14 mouse cellular contexts compared by ENCODE assay signal in the genomic region with DNA sequence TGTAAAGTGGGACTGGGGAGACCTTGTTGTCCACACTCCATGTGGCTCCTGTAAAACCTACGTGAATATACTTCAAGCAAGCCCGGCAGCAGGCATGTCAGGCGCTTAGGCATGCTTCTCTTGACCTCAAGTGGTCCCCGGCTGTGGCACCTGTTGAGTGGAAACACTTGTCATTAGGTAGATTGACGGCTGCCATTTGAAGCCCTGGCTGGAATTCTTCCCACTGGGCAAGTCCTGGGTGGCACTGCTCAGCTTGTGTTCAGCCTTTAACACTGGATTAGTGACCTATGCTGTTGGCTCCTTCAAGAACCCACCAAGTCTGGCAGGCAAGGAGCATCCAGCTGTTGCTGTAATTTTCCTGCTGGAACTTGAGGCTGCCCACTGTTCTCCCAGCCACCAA.
DNase-seq lines count a peak whose midpoint lies in the region; ATAC-seq and TF ChIP-seq lines count a peak whose summit lies in the region.
"Had no signal": no experiment of that assay in that cellular context is flagged by ENCODE, and none has a peak within 500 bp of the region (broad histone marks: within the 10 kb centered on the region; RNA-seq: fewer than 3 reads in every experiment).

No protein-coding gene starts in this region.

- H3K9me3 ChIP-seq in heart, embryonic 15.5 days (replicated peaks) = no peaks in the 10 kb centered on the region
- no peaks in the 10 kb centered on the region for H3K9me3 ChIP-seq in lung, embryonic 16.5 days (ENCODE audit: control insufficient read depth, low read length)
- H3K9me3 ChIP-seq: embryonic facial prominence, embryonic 10.5 days; limb, embryonic 15.5 days; megakaryocyte, embryonic 14.5 days had no signal

- H3K36me3 ChIP-seq in C2C12 (ENCODE audit: control insufficient read depth, insufficient read depth) = peaks cover 20% of the 10 kb centered on the region
- H3K36me3 ChIP-seq in heart, embryonic 15.5 days = no peaks in the 10 kb centered on the region
- no peaks in the 10 kb centered on the region for H3K36me3 ChIP-seq in lung, embryonic 16.5 days (ENCODE audit: control insufficient read depth, insufficient read depth, low read length)
- H3K36me3 ChIP-seq: embryonic facial prominence, embryonic 10.5 days; limb, embryonic 15.5 days had no signal

- no peak overlapping the region for H3K4me3 ChIP-seq in C2C12 (ENCODE audit: insufficient read depth, poor library complexity, severe bottlenecking)
- no peak overlapping the region for H3K4me3 ChIP-seq in heart, embryonic 15.5 days
- no peak overlapping the region for H3K4me3 ChIP-seq in lung, embryonic 16.5 days (ENCODE audit: low read length)
- H3K4me3 ChIP-seq: embryonic facial prominence, embryonic 10.5 days; limb, embryonic 15.5 days; megakaryocyte, embryonic 14.5 days had no signal

- no peak overlapping the region for H3ac ChIP-seq in C2C12 (ENCODE audit: control insufficient read depth, insufficient read length, low read depth)

- 40% methylated on average over 5 of the region's 5 CpGs for WGBS in heart, embryonic 15.5 days
- 37% methylated on average over 5 of the region's 5 CpGs for WGBS in lung, embryonic 16.5 days

- peak; percentile 91 for DNase-seq in gastrocnemius, adult 18-20 months (ENCODE audit: low spot score)
- no peak for DNase-seq in embryo, embryonic 10 days (ENCODE audit: low spot score)
- DNase-seq in urinary bladder, postnatal 25 days (ENCODE audit: low spot score) = no peak
- no peak for DNase-seq in thymus, postnatal 36 days
- DNase-seq: cerebellum, adult 9-11 months had no signal

- peaks cover 84% of the 10 kb centered on the region for H3K4me1 ChIP-seq in heart, embryonic 15.5 days (replicated peaks)
- H3K4me1 ChIP-seq in lung, embryonic 16.5 days (replicated peaks; ENCODE audit: control insufficient read depth, insufficient read depth, low read length) = peaks cover 35% of the 10 kb centered on the region
- H3K4me1 ChIP-seq: megakaryocyte, embryonic 14.5 days had no signal

- peaks cover 56% of the 10 kb centered on the region for H3K79me3 ChIP-seq in C2C12 (ENCODE audit: low read depth)

- H3K9ac ChIP-seq in heart, embryonic 15.5 days = no peak overlapping the region
- H3K9ac ChIP-seq in lung, embryonic 16.5 days (ENCODE audit: low read length) = peak overlapping the region; percentile 42
- H3K9ac ChIP-seq: limb, embryonic 15.5 days had no signal

- H3K4me2 ChIP-seq in heart, embryonic 15.5 days = 0 out of 2 replicates have a peak overlapping the region, but pooled peaks have one; percentile 7
- no peak overlapping the region for H3K4me2 ChIP-seq in lung, embryonic 16.5 days (ENCODE audit: low read depth, low read length)
- H3K4me2 ChIP-seq: limb, embryonic 15.5 days had no signal

- no peaks in the 10 kb centered on the region for H3K27me3 ChIP-seq in C2C12 (ENCODE audit: control insufficient read depth, insufficient read depth, insufficient read length)
- H3K27me3 ChIP-seq in heart, embryonic 15.5 days = no peaks in the 10 kb centered on the region
- no peaks in the 10 kb centered on the region for H3K27me3 ChIP-seq in lung, embryonic 16.5 days (ENCODE audit: control insufficient read depth, insufficient read depth, low read depth, low read length)
- H3K27me3 ChIP-seq: limb, embryonic 15.5 days had no signal

- H3K27ac ChIP-seq in heart, embryonic 15.5 days = peak overlapping the region; percentile 95
- H3K27ac ChIP-seq in lung, embryonic 16.5 days (ENCODE audit: low read length) = peak overlapping the region; percentile 96
- H3K27ac ChIP-seq: embryonic facial prominence, embryonic 10.5 days; kidney, postnatal 0 days; limb, embryonic 15.5 days had no signal

- TF ChIP-seq CTCF in C2C12 (IDR thresholded peaks at IDR 0.05; ENCODE audit: control insufficient read depth, insufficient read depth, insufficient read length) = no peak

- peak; percentile 33 for ATAC-seq in heart, embryonic 15.5 days (replicated peaks; ENCODE audit: insufficient number of reproducible peaks, insufficient read depth, low FRiP score, low read depth)
- ATAC-seq in lung, embryonic 16.5 days (ENCODE audit: low read depth) = peak; percentile 85
- ATAC-seq in frontal cortex, adult (ENCODE audit: low TSS enrichment) = no peak
- ATAC-seq: CD4-positive, CD25-positive, alpha-beta regulatory T cell, adult 4 months had no signal

- H3K79me2 ChIP-seq in C2C12 (ENCODE audit: control insufficient read depth, insufficient read depth) = peaks cover 94% of the 10 kb centered on the region

TF ChIP-seq in C2C12, 6 proteins besides CTCF, POLR2A, EP300 and RAD21:
- TF ChIP-seq MYOD1 (IDR thresholded peaks at IDR 0.05; ENCODE audit: control insufficient read depth, insufficient read length, low read depth) (peak; percentile 67), FOSL1 (IDR thresholded peaks at IDR 0.05; ENCODE audit: insufficient read depth, low read length, poor library complexity, severe bottlenecking) (no peak)
TF ChIP-seq in C2C12: peak in this region for 1.
